Mouse (Mus musculus): ENCODE results near the gene Spata5. TPM values are rescaled to one million over a fixed set of nuclear protein-coding genes. Genes with fewer than 3 reads are reported as not detected.

Gene Spata5
- 30.6 and 64.1 TPM in 2 replicates for total RNA-seq (2014; fragmentation: Nextera tagmentation)
- 116 and 141 TPM in 2 replicates for total RNA-seq (2017)

- ATAC-seq (replicated peaks; ENCODE audit: poor library complexity, severe bottlenecking) = peak; percentile 75
These were observed at the start of gene Spata5 for GRCm38 (mm10) chr3:37419458-37419991. Gene Spata5 (plus strand): TSS chr3:37419896.

- ATAC-seq (replicated peaks; ENCODE audit: poor library complexity, severe bottlenecking) = peak; percentile 56
These were observed 49.3 kb upstream of the Spata5 start for GRCm38 (mm10) chr3:37370407-37370806.

GRCm38 (mm10) chr3:37373712-37374111 lies 46.0 kb upstream of the Spata5 start:
- ATAC-seq (replicated peaks; ENCODE audit: poor library complexity, severe bottlenecking) = no peak

- ATAC-seq (replicated peaks; ENCODE audit: poor library complexity, severe bottlenecking) = no peak
These were observed 41.8 kb upstream of the Spata5 start for GRCm38 (mm10) chr3:37377926-37378325.

- ATAC-seq (replicated peaks; ENCODE audit: poor library complexity, severe bottlenecking) = no peak
These were observed 41.3 kb upstream of the Spata5 start for GRCm38 (mm10) chr3:37378412-37378811.

- ATAC-seq (replicated peaks; ENCODE audit: poor library complexity, severe bottlenecking) = peak; percentile 40; the same call in 1 of the 2 replicates
These were observed 40.5 kb upstream of the Spata5 start for GRCm38 (mm10) chr3:37379201-37379600.

- ATAC-seq (replicated peaks; ENCODE audit: poor library complexity, severe bottlenecking) = no peak
These were observed 39.5 kb upstream of the Spata5 start for GRCm38 (mm10) chr3:37379930-37380881.

- no peak for ATAC-seq (replicated peaks; ENCODE audit: poor library complexity, severe bottlenecking)
These were observed 38.2 kb upstream of the Spata5 start for GRCm38 (mm10) chr3:37381457-37381856.

- ATAC-seq (replicated peaks; ENCODE audit: poor library complexity, severe bottlenecking) = no peak
These were observed 36.5 kb upstream of the Spata5 start for GRCm38 (mm10) chr3:37383096-37383765.

- ATAC-seq (replicated peaks; ENCODE audit: poor library complexity, severe bottlenecking) = peak; percentile 52
These were observed 32.4 kb upstream of the Spata5 start for GRCm38 (mm10) chr3:37387310-37387709.

- no peak for ATAC-seq (replicated peaks; ENCODE audit: poor library complexity, severe bottlenecking)
These were observed 22.6 kb upstream of the Spata5 start for GRCm38 (mm10) chr3:37396930-37397608.

GRCm38 (mm10) chr3:37397646-37398045 lies 22.1 kb upstream of the Spata5 start:
- ATAC-seq (replicated peaks; ENCODE audit: poor library complexity, severe bottlenecking) = no peak

GRCm38 (mm10) chr3:37398661-37399395 lies 20.9 kb upstream of the Spata5 start:
- ATAC-seq (replicated peaks; ENCODE audit: poor library complexity, severe bottlenecking) = no peak

- no peak for ATAC-seq (replicated peaks; ENCODE audit: poor library complexity, severe bottlenecking)
These were observed 17.7 kb upstream of the Spata5 start for GRCm38 (mm10) chr3:37401729-37402610.

- no peak for ATAC-seq (replicated peaks; ENCODE audit: poor library complexity, severe bottlenecking)
These were observed 12.1 kb upstream of the Spata5 start for GRCm38 (mm10) chr3:37407598-37407997.

GRCm38 (mm10) chr3:37413446-37413845 lies 6.2 kb upstream of the Spata5 start:
- ATAC-seq (replicated peaks; ENCODE audit: poor library complexity, severe bottlenecking) = 0 out of 2 replicates have a peak, but pooled peaks have one; percentile 10

- peak; percentile 39 for ATAC-seq (replicated peaks; ENCODE audit: poor library complexity, severe bottlenecking)
These were observed 5.2 kb upstream of the Spata5 start for GRCm38 (mm10) chr3:37414413-37414960.

- ATAC-seq (replicated peaks; ENCODE audit: poor library complexity, severe bottlenecking) = no peak
These were observed 1.4 kb upstream of the Spata5 start for GRCm38 (mm10) chr3:37418341-37418740.
